Mouse (Mus musculus): ENCODE measurements at regions not wholly inside any gene's neighbourhood (a gene's known extent, or its start where the extent isn't known, plus 50 kb on each side); places are given as distances from the start of the nearest gene placed in this dataset.

DNA sequence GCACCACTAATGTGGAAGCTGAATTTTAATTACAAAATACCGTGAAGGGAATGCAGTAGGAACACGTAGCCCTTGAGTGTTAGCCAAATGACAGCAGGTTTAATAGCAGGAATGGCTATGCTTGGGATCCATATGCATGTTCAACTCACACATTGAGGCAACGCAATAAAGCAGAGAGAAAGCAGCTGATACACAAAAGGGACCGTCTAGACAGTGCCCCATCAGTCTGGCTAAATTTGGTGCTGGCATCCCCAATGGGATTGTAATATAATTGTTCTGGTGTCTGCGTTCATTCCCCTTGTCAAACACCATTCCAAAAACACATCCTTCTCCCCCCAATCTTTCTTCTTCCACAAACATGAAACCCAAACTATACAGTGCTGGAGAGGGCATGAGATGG lies 165.1 kb upstream of the Tmem161b start:
- no peak overlapping the region for H3K27ac ChIP-seq (ENCODE audit: low read length)
- WGBS = 70% methylated on average over 5 of the region's 5 CpGs
- no peak for ATAC-seq

DNA sequence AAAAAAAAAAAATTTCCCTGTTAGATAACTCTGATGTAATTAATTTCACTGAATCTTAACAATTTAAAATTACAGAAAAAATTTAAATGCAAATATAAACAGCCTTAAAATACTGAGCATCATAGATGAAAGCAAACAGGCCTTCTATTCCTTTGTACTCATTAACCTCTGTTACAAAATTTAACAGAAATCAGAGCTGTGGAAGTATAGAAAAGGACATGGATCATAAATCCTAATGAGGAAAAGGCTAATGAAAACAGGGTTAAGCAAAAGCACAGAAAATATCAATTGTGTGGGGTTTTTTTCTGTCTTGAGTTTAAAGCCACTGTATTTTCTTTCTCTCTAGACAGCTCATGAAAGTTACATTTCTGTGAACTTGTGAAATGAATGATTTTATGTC lies 164.6 kb upstream of the Tmem161b start:
- no peaks in the 10 kb centered on the region for H3K9me3 ChIP-seq (ENCODE audit: control insufficient read depth, low read length)
- H3K27ac ChIP-seq (ENCODE audit: low read length) = no peak overlapping the region
- H3K4me2 ChIP-seq (ENCODE audit: low read depth, low read length) = no peak overlapping the region
- H3K4me1 ChIP-seq (ENCODE audit: control insufficient read depth, insufficient read depth, low read length) = no peaks in the 10 kb centered on the region
- no peak overlapping the region for H3K9ac ChIP-seq (ENCODE audit: low read depth, low read length)
- ATAC-seq = no peak
- no peak overlapping the region for H3K4me3 ChIP-seq (ENCODE audit: low read length)
- no peaks in the 10 kb centered on the region for H3K36me3 ChIP-seq (ENCODE audit: control insufficient read depth, insufficient read depth, low read length)
- H3K27me3 ChIP-seq (replicated peaks; ENCODE audit: control insufficient read depth, insufficient read depth, low read length) = peaks cover 3% of the 10 kb centered on the region; the same call in 1 of the 2 replicates

More for the DNA sequence above, 165.1 kb upstream of the Tmem161b start:
- Histone ChIP-seq H3K4me3 (ENCODE audit: low read length) (no peak overlapping the region), H3K4me2 (ENCODE audit: low read depth, low read length) (no peak overlapping the region), H3K36me3 (ENCODE audit: control insufficient read depth, insufficient read depth, low read length) (no peaks in the 10 kb centered on the region), H3K9ac (ENCODE audit: low read depth, low read length) (no peak overlapping the region), H3K27me3 (replicated peaks; ENCODE audit: control insufficient read depth, insufficient read depth, low read length) (peaks cover 3% of the 10 kb centered on the region; the same call in 1 of the 2 replicates), H3K9me3 (ENCODE audit: control insufficient read depth, low read length) (no peaks in the 10 kb centered on the region), H3K4me1 (ENCODE audit: control insufficient read depth, insufficient read depth, low read length) (no peaks in the 10 kb centered on the region)

- H3K4me3 ChIP-seq (ENCODE audit: low read length) = no peak overlapping the region
- peaks cover 3% of the 10 kb centered on the region; the same call in 1 of the 2 replicates for H3K27me3 ChIP-seq (replicated peaks; ENCODE audit: control insufficient read depth, insufficient read depth, low read length)
- ATAC-seq = no peak
- H3K36me3 ChIP-seq (ENCODE audit: control insufficient read depth, insufficient read depth, low read length) = no peaks in the 10 kb centered on the region
- no peak overlapping the region for H3K9ac ChIP-seq (ENCODE audit: low read depth, low read length)
- no peaks in the 10 kb centered on the region for H3K9me3 ChIP-seq (ENCODE audit: control insufficient read depth, low read length)
- no peak overlapping the region for H3K4me2 ChIP-seq (ENCODE audit: low read depth, low read length)
- WGBS = 70% methylated on average over 3 of the region's 3 CpGs
- no peak overlapping the region for H3K27ac ChIP-seq (ENCODE audit: low read length)
- no peaks in the 10 kb centered on the region for H3K4me1 ChIP-seq (ENCODE audit: control insufficient read depth, insufficient read depth, low read length)
Observed at GRCm38 (mm10) chr13:84058251-84058650, 163.8 kb upstream of the Tmem161b start.

DNA sequence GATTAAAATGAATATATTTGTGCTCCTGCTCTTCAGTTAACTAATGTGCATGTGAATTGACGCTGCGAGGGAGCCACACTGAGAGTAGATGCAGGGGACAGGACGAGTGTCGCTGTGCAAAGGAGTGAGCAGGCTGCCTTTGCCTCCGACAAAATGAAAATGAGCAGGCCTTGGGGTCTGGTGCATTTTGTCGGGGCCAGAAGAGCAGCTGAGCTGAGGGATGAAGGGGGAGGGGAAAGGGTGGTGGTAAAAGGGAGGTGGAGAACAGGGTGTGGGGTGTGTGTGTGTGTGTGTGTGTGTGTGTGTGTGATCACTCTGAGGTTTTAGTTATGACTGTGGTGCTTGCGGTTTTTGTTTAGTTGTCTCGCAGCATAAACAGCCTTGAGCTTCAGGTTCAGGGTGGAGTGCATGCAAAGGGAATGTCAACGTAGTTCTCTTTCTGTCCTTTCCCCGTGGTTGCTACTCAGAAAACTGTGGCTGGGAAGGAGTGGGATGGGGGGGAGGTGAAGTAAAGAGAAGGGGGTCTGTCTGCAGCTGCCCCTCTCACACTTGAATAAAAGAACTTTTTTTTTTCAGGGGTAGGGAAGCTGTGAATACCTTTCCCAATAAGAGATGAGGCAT lies 163.0 kb upstream of the Tmem161b start:
- WGBS = 15% methylated on average over 10 of the region's 10 CpGs
- no peaks in the 10 kb centered on the region for H3K9me3 ChIP-seq (ENCODE audit: control insufficient read depth, low read length)
- H3K27me3 ChIP-seq (replicated peaks; ENCODE audit: control insufficient read depth, insufficient read depth, low read length) = peaks cover 3% of the 10 kb centered on the region; the same call in 1 of the 2 replicates
- no peak overlapping the region for H3K27ac ChIP-seq (ENCODE audit: low read length)
- no peak overlapping the region for H3K4me3 ChIP-seq (ENCODE audit: low read length)
- H3K9ac ChIP-seq (ENCODE audit: low read depth, low read length) = no peak overlapping the region
- H3K4me1 ChIP-seq (ENCODE audit: control insufficient read depth, insufficient read depth, low read length) = no peaks in the 10 kb centered on the region
- no peak for ATAC-seq
- H3K4me2 ChIP-seq (ENCODE audit: low read depth, low read length) = no peak overlapping the region
- H3K36me3 ChIP-seq (ENCODE audit: control insufficient read depth, insufficient read depth, low read length) = no peaks in the 10 kb centered on the region

DNA sequence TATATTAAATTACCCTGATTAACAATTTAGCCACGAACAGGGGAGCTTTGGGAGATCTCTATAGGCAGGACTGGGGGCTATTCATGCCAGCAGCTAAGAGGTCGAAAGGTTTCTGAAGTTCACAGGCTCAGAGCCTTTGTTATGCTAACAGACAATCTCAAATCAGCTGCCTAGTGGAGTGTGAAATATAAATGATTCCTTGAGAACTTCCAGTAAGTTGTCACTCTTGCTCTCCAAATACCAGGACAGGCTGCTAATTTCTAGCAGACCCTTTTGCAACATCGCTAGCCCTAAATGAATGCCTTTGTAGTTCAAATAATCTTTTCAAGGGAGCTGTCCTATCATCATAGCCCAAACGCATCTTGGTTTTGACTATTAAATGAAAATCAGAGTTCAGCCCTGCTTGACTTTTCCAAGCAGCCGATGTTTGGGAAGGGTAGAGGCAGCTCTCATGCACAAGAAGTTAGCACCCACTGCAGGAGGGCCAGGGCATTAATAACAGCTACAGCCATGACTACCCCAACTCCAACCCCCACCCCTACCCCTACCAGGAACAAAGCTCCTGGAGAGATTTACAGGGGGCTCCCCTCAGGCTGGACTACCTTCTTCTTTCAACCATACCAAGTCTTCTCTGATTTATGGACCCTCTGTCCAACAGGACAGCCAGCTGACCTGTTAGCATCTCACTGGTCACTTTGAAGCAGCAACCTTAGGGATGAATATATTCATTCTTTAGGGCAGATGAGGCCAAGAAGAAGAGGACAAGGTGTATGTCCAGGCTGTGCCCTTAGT lies 162.2 kb upstream of the Tmem161b start:
- Histone ChIP-seq H3K4me2 (ENCODE audit: low read depth, low read length) (no peak overlapping the region), H3K27me3 (replicated peaks; ENCODE audit: control insufficient read depth, insufficient read depth, low read length) (peaks cover 3% of the 10 kb centered on the region; the same call in 1 of the 2 replicates), H3K9me3 (ENCODE audit: control insufficient read depth, low read length) (no peaks in the 10 kb centered on the region), H3K4me1 (ENCODE audit: control insufficient read depth, insufficient read depth, low read length) (no peaks in the 10 kb centered on the region), H3K36me3 (ENCODE audit: control insufficient read depth, insufficient read depth, low read length) (no peaks in the 10 kb centered on the region), H3K9ac (ENCODE audit: low read depth, low read length) (no peak overlapping the region), H3K4me3 (ENCODE audit: low read length) (no peak overlapping the region), H3K27ac (ENCODE audit: low read length) (no peak overlapping the region)
- 31% methylated on average over 5 of the region's 5 CpGs for WGBS
- no peak for ATAC-seq

DNA sequence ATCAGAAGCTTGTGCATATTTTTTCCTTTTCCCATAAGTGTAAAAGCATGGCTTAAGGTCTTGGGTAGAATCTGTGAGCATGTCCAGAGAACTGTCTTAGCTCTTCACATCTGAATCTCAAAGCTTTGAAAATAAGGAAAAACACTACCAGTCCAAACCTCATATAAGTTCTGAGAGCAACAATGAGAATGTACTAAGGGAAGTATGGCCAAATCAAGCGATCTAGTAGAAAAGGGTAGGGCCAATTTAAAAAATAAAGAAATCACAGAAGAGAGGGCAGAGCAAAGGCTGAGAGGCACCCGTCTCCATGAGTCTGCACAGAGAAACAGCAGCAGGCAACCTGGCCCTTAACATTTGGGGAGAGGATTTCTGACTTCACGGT lies 161.7 kb upstream of the Tmem161b start:
- Histone ChIP-seq H3K9ac (ENCODE audit: low read depth, low read length) (no peak overlapping the region), H3K9me3 (ENCODE audit: control insufficient read depth, low read length) (no peaks in the 10 kb centered on the region), H3K36me3 (ENCODE audit: control insufficient read depth, insufficient read depth, low read length) (no peaks in the 10 kb centered on the region), H3K27me3 (replicated peaks; ENCODE audit: control insufficient read depth, insufficient read depth, low read length) (peaks cover 3% of the 10 kb centered on the region; the same call in 1 of the 2 replicates), H3K4me1 (ENCODE audit: control insufficient read depth, insufficient read depth, low read length) (no peaks in the 10 kb centered on the region), H3K4me2 (ENCODE audit: low read depth, low read length) (no peak overlapping the region), H3K4me3 (ENCODE audit: low read length) (no peak overlapping the region), H3K27ac (ENCODE audit: low read length) (no peak overlapping the region)
- WGBS = 66% methylated on average over 3 of the region's 3 CpGs
- no peak for ATAC-seq

GRCm38 (mm10) chr13:84060906-84061305 lies 161.2 kb upstream of the Tmem161b start:
- Histone ChIP-seq H3K27me3 (replicated peaks; ENCODE audit: control insufficient read depth, insufficient read depth, low read length) (peaks cover 3% of the 10 kb centered on the region; the same call in 1 of the 2 replicates), H3K4me3 (ENCODE audit: low read length) (no peak overlapping the region), H3K4me1 (ENCODE audit: control insufficient read depth, insufficient read depth, low read length) (no peaks in the 10 kb centered on the region), H3K4me2 (ENCODE audit: low read depth, low read length) (no peak overlapping the region), H3K9ac (ENCODE audit: low read depth, low read length) (no peak overlapping the region), H3K9me3 (ENCODE audit: control insufficient read depth, low read length) (no peaks in the 10 kb centered on the region), H3K27ac (ENCODE audit: low read length) (no peak overlapping the region), H3K36me3 (ENCODE audit: control insufficient read depth, insufficient read depth, low read length) (no peaks in the 10 kb centered on the region)
- no peak for ATAC-seq
- 70% methylated on average over 3 of the region's 3 CpGs for WGBS

DNA sequence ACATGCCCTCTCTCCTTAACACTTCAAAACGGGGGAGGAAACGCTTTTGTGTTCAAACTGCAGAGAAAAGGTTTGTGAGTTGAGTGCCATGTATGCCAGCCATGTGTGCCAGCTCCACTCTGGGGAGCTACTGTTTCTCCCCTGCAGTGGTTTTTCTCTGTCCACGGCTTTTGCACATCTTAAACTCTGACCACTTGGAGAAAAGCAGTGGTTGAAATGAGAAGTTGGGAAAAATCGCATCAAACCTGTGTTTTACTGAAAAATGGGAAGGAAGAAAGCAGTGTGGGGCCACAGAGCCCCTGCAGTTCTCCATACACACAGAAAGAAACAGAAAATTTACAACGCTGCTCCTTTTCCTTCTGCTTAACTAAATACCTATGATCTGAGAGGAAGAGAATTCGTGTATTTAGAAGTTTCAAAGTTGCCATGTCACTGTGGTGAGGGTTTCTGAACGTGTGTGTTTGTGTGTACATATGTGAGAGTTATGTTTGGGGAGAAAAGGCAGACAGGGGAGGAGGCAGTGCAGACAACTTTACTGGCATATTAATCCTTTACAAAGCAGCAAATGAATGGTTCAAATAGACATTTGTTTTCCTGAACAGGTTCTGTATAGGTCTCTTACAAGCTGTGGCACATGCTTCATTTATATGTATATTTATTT lies 160.1 kb upstream of the Tmem161b start:
- no peak overlapping the region for H3K4me3 ChIP-seq (ENCODE audit: low read length)
- no peak overlapping the region for H3K4me2 ChIP-seq (ENCODE audit: low read depth, low read length)
- no peak for ATAC-seq
- no peaks in the 10 kb centered on the region for H3K9me3 ChIP-seq (ENCODE audit: control insufficient read depth, low read length)
- H3K27ac ChIP-seq (ENCODE audit: low read length) = no peak overlapping the region
- no peaks in the 10 kb centered on the region for H3K36me3 ChIP-seq (ENCODE audit: control insufficient read depth, insufficient read depth, low read length)
- WGBS = 41% methylated on average over 7 of the region's 7 CpGs
- no peak overlapping the region for H3K9ac ChIP-seq (ENCODE audit: low read depth, low read length)
- no peaks in the 10 kb centered on the region for H3K4me1 ChIP-seq (ENCODE audit: control insufficient read depth, insufficient read depth, low read length)
- peaks cover 3% of the 10 kb centered on the region; the same call in 1 of the 2 replicates for H3K27me3 ChIP-seq (replicated peaks; ENCODE audit: control insufficient read depth, insufficient read depth, low read length)

DNA sequence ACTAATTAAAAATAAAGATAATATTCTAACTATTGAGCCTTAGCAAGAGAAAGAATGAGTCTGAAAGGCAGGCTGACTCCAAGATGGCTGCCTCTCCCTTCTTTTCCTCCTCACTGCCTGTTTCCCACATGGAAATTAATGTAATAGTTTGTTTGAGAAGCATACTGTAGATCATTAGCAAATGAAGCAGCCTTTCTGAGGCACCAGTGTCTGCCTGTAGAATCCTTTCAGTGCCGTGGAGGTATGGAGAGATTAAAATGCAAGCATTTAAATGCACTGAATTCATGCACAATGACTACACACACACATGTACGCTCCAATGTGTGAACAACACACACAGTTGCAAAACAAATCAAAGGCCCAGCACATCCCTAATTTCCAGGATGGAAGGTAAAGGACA lies 159.5 kb upstream of the Tmem161b start:
- H3K27ac ChIP-seq (ENCODE audit: low read length) = no peak overlapping the region

More for the DNA sequence above, 159.5 kb upstream of the Tmem161b start:
- H3K36me3 ChIP-seq (ENCODE audit: control insufficient read depth, insufficient read depth, low read length) = no peaks in the 10 kb centered on the region
- H3K4me2 ChIP-seq (ENCODE audit: low read depth, low read length) = no peak overlapping the region
- H3K9ac ChIP-seq (ENCODE audit: low read depth, low read length) = no peak overlapping the region
- WGBS = 79% methylated on average over 2 of the region's 2 CpGs
- no peak overlapping the region for H3K4me3 ChIP-seq (ENCODE audit: low read length)
- no peaks in the 10 kb centered on the region for H3K9me3 ChIP-seq (ENCODE audit: control insufficient read depth, low read length)
- no peak for ATAC-seq
- no peaks in the 10 kb centered on the region for H3K4me1 ChIP-seq (ENCODE audit: control insufficient read depth, insufficient read depth, low read length)
- H3K27me3 ChIP-seq (replicated peaks; ENCODE audit: control insufficient read depth, insufficient read depth, low read length) = peaks cover 3% of the 10 kb centered on the region; the same call in 1 of the 2 replicates
